Comparison of ENCODE assay signal across 25 mouse cellular contexts in the genomic region with DNA sequence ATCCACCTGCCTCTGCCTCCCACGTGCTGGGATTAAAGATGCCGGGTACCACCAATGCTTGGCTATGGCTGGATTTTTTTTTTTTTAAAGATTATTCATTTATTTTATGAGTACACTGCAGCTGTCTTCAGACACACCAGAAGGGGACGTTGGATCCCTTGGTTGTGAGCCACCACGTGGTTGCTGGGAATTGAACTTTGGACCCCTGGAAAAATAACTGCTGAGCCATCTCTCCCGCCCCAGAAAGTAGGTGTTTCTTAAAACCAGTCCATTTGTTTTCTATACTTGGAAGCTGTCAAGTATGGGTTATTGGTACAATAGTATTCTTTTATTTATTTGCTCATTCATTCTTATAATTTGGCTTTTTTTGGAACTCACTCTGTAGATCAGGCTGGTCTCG. TPM values are rescaled to one million over a fixed set of nuclear protein-coding genes. Genes with fewer than 3 reads are reported as not detected.
DNase-seq lines count a peak whose midpoint lies in the region; ATAC-seq and TF ChIP-seq lines count a peak whose summit lies in the region.
"Had no signal": no experiment of that assay in that cellular context is flagged by ENCODE, and none has a peak within 500 bp of the region (broad histone marks: within the 10 kb centered on the region; RNA-seq: fewer than 3 reads in every experiment).

No protein-coding gene starts in this region.

- peaks cover 3% of the 10 kb centered on the region; the same call in 1 of the 2 replicates for H3K79me2 ChIP-seq in liver, adult 2 months (ENCODE audit: control insufficient read depth, insufficient read depth, low read length)

- no peak overlapping the region for H3K4me3 ChIP-seq in intestine, postnatal 0 days (ENCODE audit: low read depth, low read length)
- no peak overlapping the region for H3K4me3 ChIP-seq in intestine, embryonic 15.5 days (replicated peaks)
- no peak overlapping the region for H3K4me3 ChIP-seq in kidney, adult 2 months (ENCODE audit: insufficient read depth, low read depth, low read length)
- no peak overlapping the region for H3K4me3 ChIP-seq in kidney, embryonic 14.5 days (ENCODE audit: low read length)
- H3K4me3 ChIP-seq in liver, adult 2 months (ENCODE audit: insufficient read depth, low read depth, low read length) = no peak overlapping the region
- no peak overlapping the region for H3K4me3 ChIP-seq in forebrain, embryonic 11.5 days (ENCODE audit: low read depth, low read length)
- H3K4me3 ChIP-seq: embryonic facial prominence, embryonic 10.5 days; embryonic facial prominence, embryonic 13.5 days; forebrain, embryonic 10.5 days; gastrocnemius, adult 2 months; hindbrain, embryonic 12.5 days had no signal

- no peak overlapping the region for H3K9ac ChIP-seq in intestine, postnatal 0 days (ENCODE audit: low read depth, low read length)
- no peak overlapping the region for H3K9ac ChIP-seq in intestine, embryonic 15.5 days
- no peak overlapping the region for H3K9ac ChIP-seq in kidney, embryonic 14.5 days (ENCODE audit: low read depth, low read length)
- no peak overlapping the region for H3K9ac ChIP-seq in liver, adult 2 months (ENCODE audit: low read depth, low read length)
- H3K9ac ChIP-seq in forebrain, embryonic 11.5 days (ENCODE audit: low read length) = no peak overlapping the region
- H3K9ac ChIP-seq: embryonic facial prominence, embryonic 13.5 days; forebrain, postnatal 0 days; hindbrain, embryonic 12.5 days had no signal

- H3K9me3 ChIP-seq in intestine, postnatal 0 days (ENCODE audit: control insufficient read depth) = no peaks in the 10 kb centered on the region
- H3K9me3 ChIP-seq in intestine, embryonic 15.5 days = no peaks in the 10 kb centered on the region
- H3K9me3 ChIP-seq in kidney, embryonic 14.5 days (ENCODE audit: control insufficient read depth, low read length) = no peaks in the 10 kb centered on the region
- no peaks in the 10 kb centered on the region for H3K9me3 ChIP-seq in forebrain, embryonic 11.5 days (ENCODE audit: control insufficient read depth, low read length)
- H3K9me3 ChIP-seq: embryonic facial prominence, embryonic 10.5 days; embryonic facial prominence, embryonic 13.5 days; forebrain, embryonic 10.5 days; hindbrain, embryonic 12.5 days had no signal

- no peak for ATAC-seq in intestine, postnatal 0 days
- no peak for ATAC-seq in intestine, embryonic 15.5 days
- ATAC-seq in kidney, embryonic 14.5 days (ENCODE audit: low FRiP score, low TSS enrichment) = no peak
- ATAC-seq in forebrain, embryonic 11.5 days (replicated peaks; ENCODE audit: low FRiP score) = no peak
- ATAC-seq: activated CD4-positive, CD25-positive, alpha-beta regulatory T cell, adult 4 months; forebrain, embryonic 14.5 days; forebrain, postnatal 0 days had no signal

- H3K27ac ChIP-seq in intestine, postnatal 0 days (ENCODE audit: low read depth, low read length) = no peak overlapping the region
- no peak overlapping the region for H3K27ac ChIP-seq in intestine, embryonic 15.5 days
- H3K27ac ChIP-seq in kidney, adult 2 months (ENCODE audit: insufficient read depth, low read depth, low read length) = peak overlapping the region; percentile 29; the same call in 1 of the 2 replicates
- H3K27ac ChIP-seq in kidney, embryonic 14.5 days (ENCODE audit: low read depth, low read length) = no peak overlapping the region
- H3K27ac ChIP-seq in liver, adult 2 months (replicated peaks; ENCODE audit: insufficient read depth, low read depth, low read length) = no peak overlapping the region
- no peak overlapping the region for H3K27ac ChIP-seq in forebrain, embryonic 11.5 days (ENCODE audit: low read depth, low read length)
- H3K27ac ChIP-seq: embryonic facial prominence, embryonic 10.5 days; embryonic facial prominence, embryonic 13.5 days; forebrain, embryonic 10.5 days; gastrocnemius, adult 2 months; hindbrain, embryonic 12.5 days had no signal

- DNase-seq in kidney, adult 2 months = peak; percentile 83
- peak; percentile 64 for DNase-seq in liver, adult 2 months (ENCODE audit: extremely low read depth, low read depth, low spot score)
- no peak for DNase-seq in liver
- DNase-seq in forebrain, embryonic 11.5 days (ENCODE audit: low spot score) = no peak
- DNase-seq: adrenal gland, adult 8-10 months; adrenal gland, postnatal 25 days; cerebellum, adult 11-12 months; cerebellum, adult 8-10 months; cerebellum, postnatal 10 days; cerebellum, postnatal 36 days; embryo, embryonic 11 days; forebrain, postnatal 0 days; gastrocnemius, postnatal 14 days; heart, adult 11 months had no signal

- no peak for TF ChIP-seq POLR2A in kidney, adult 2 months (IDR thresholded peaks at IDR 0.05; ENCODE audit: low read depth, low read length)
- TF ChIP-seq POLR2A in liver, adult 2 months (IDR thresholded peaks at IDR 0.05; ENCODE audit: extremely low read depth, insufficient read depth, low read length) = no peak

- no peaks in the 10 kb centered on the region for H3K27me3 ChIP-seq in intestine, postnatal 0 days (replicated peaks; ENCODE audit: control insufficient read depth, insufficient read depth, low read length)
- no peaks in the 10 kb centered on the region for H3K27me3 ChIP-seq in intestine, embryonic 15.5 days (replicated peaks)
- no peaks in the 10 kb centered on the region for H3K27me3 ChIP-seq in kidney, adult 2 months (replicated peaks; ENCODE audit: control insufficient read depth, insufficient read depth, low read length)
- H3K27me3 ChIP-seq in kidney, embryonic 14.5 days (ENCODE audit: control insufficient read depth, insufficient read depth, low read length) = no peaks in the 10 kb centered on the region
- no peaks in the 10 kb centered on the region for H3K27me3 ChIP-seq in liver, adult 2 months (ENCODE audit: control insufficient read depth, insufficient read depth, low read length)
- no peaks in the 10 kb centered on the region for H3K27me3 ChIP-seq in forebrain, embryonic 11.5 days (ENCODE audit: control insufficient read depth, insufficient read depth, low read length)
- H3K27me3 ChIP-seq: embryonic facial prominence, embryonic 13.5 days; hindbrain, embryonic 12.5 days had no signal

- H3K36me3 ChIP-seq in intestine, postnatal 0 days (ENCODE audit: control insufficient read depth, insufficient read depth) = peaks cover 41% of the 10 kb centered on the region
- H3K36me3 ChIP-seq in intestine, embryonic 15.5 days = peaks cover 31% of the 10 kb centered on the region
- H3K36me3 ChIP-seq in kidney, adult 2 months (ENCODE audit: control insufficient read depth, insufficient read depth, low read length) = peaks cover 2% of the 10 kb centered on the region; the same call in 1 of the 2 replicates
- peaks cover 69% of the 10 kb centered on the region for H3K36me3 ChIP-seq in kidney, embryonic 14.5 days (ENCODE audit: control insufficient read depth, insufficient read depth, low read length)
- peaks cover 7% of the 10 kb centered on the region; the same call in 1 of the 2 replicates for H3K36me3 ChIP-seq in liver, adult 2 months (ENCODE audit: control insufficient read depth, insufficient read depth, low read length)
- peaks cover 17% of the 10 kb centered on the region; the same call in 1 of the 2 replicates for H3K36me3 ChIP-seq in forebrain, embryonic 11.5 days (ENCODE audit: control insufficient read depth, insufficient read depth, low read length)

- 0 out of 2 replicates have a peak, but pooled peaks cover 3% of the 10 kb centered on the region for H3K4me1 ChIP-seq in intestine, postnatal 0 days (replicated peaks; ENCODE audit: control insufficient read depth, insufficient read depth, low read length)
- H3K4me1 ChIP-seq in intestine, embryonic 15.5 days (replicated peaks) = peaks cover 7% of the 10 kb centered on the region; the same call in 1 of the 2 replicates
- H3K4me1 ChIP-seq in kidney, adult 2 months (ENCODE audit: control insufficient read depth, insufficient read depth, low read length) = peaks cover 21% of the 10 kb centered on the region; the same call in 1 of the 2 replicates
- H3K4me1 ChIP-seq in kidney, embryonic 14.5 days (ENCODE audit: control insufficient read depth, insufficient read depth, low read length) = peaks cover 8% of the 10 kb centered on the region; the same call in 1 of the 2 replicates
- H3K4me1 ChIP-seq in liver, adult 2 months (ENCODE audit: control insufficient read depth, insufficient read depth, low read length) = peaks cover 3% of the 10 kb centered on the region; the same call in 1 of the 2 replicates
- no peaks in the 10 kb centered on the region for H3K4me1 ChIP-seq in forebrain, embryonic 11.5 days (replicated peaks; ENCODE audit: control insufficient read depth, insufficient read depth, low read length)

- TF ChIP-seq CTCF in intestine, postnatal 0 days (IDR thresholded peaks at IDR 0.05; ENCODE audit: low read depth) = peak; percentile 42
- TF ChIP-seq CTCF in kidney, adult 2 months (conservative IDR thresholded peaks at IDR 0.05; ENCODE audit: insufficient read depth, insufficient read length, low read depth, low read length) = peak; percentile 27
- TF ChIP-seq CTCF in liver, adult 2 months (IDR thresholded peaks at IDR 0.05; ENCODE audit: low read depth, low read length) = no peak

- no peak overlapping the region for H3K4me2 ChIP-seq in intestine, postnatal 0 days (replicated peaks; ENCODE audit: low read depth)
- H3K4me2 ChIP-seq in intestine, embryonic 15.5 days (replicated peaks) = no peak overlapping the region
- H3K4me2 ChIP-seq in kidney, embryonic 14.5 days (replicated peaks; ENCODE audit: low read depth, low read length) = no peak overlapping the region
- H3K4me2 ChIP-seq in forebrain, embryonic 11.5 days (ENCODE audit: low read depth, low read length, severe bottlenecking) = no peak overlapping the region
- H3K4me2 ChIP-seq: embryonic facial prominence, embryonic 13.5 days; heart, embryonic 11.5 days; hindbrain, embryonic 12.5 days had no signal

- WGBS in intestine, postnatal 0 days = 66% methylated on average over 6 of the region's 6 CpGs
- 80% methylated on average over 6 of the region's 6 CpGs for WGBS in intestine, embryonic 15.5 days
- 63% methylated on average over 6 of the region's 6 CpGs for WGBS in kidney, adult 2 months
- 93% methylated on average over 6 of the region's 6 CpGs for WGBS in kidney, embryonic 14.5 days
- 57% methylated on average over 6 of the region's 6 CpGs for WGBS in liver, adult 2 months
- WGBS in forebrain, embryonic 11.5 days = 95% methylated on average over 6 of the region's 6 CpGs

RNA-seq across cellular contexts. Expression of gene Sephs1, which starts 5.5 kb away (rescaled TPM):
- 23.9 and 24.1 TPM in 2 replicates for polyA plus RNA-seq in intestine, postnatal 0 days (2015; fragmentation: Nextera tagmentation; extraction: Ambion mirVana)
- 58.8 and 62.4 TPM in 2 replicates for polyA plus RNA-seq in intestine, embryonic 15.5 days (2015; fragmentation: Nextera tagmentation; extraction: Ambion mirVana)
- polyA plus RNA-seq in kidney, adult 2 months (2012; rRNA removed) = 21.7 and 23.9 TPM in 2 replicates
- 47.3 and 122 TPM in 2 replicates for polyA plus RNA-seq in kidney, embryonic 14.5 days (2014; fragmentation: Nextera tagmentation; extraction: Ambion mirVana)
- 16.2 and 17.2 TPM in 2 replicates for total RNA-seq in liver, adult 2 months (2014; rRNA removed)
- polyA plus RNA-seq in liver, adult 2 months (2012; rRNA removed) = 12.6 and 13.8 TPM in 2 replicates
- polyA plus RNA-seq in forebrain, embryonic 11.5 days (2014; fragmentation: Nextera tagmentation; extraction: Ambion mirVana) = 146 and 147 TPM in 2 replicates

RNA-seq across cellular contexts. Expression of gene Phyh, which starts 31.9 kb away (rescaled TPM):
- polyA plus RNA-seq in intestine, postnatal 0 days (2015; fragmentation: Nextera tagmentation; extraction: Ambion mirVana) = 210 and 230 TPM in 2 replicates
- 80.1 and 83.7 TPM in 2 replicates for polyA plus RNA-seq in intestine, embryonic 15.5 days (2015; fragmentation: Nextera tagmentation; extraction: Ambion mirVana)
- 322 and 403 TPM in 2 replicates for polyA plus RNA-seq in kidney, adult 2 months (2012; rRNA removed)
- polyA plus RNA-seq in kidney, embryonic 14.5 days (2014; fragmentation: Nextera tagmentation; extraction: Ambion mirVana) = 36.8 and 43.4 TPM in 2 replicates
- total RNA-seq in liver, adult 2 months (2014; rRNA removed) = 1,236 and 1,280 TPM in 2 replicates
- polyA plus RNA-seq in liver, adult 2 months (2012; rRNA removed) = 856 and 1,051 TPM in 2 replicates
- 44.7 and 48.9 TPM in 2 replicates for polyA plus RNA-seq in forebrain, embryonic 11.5 days (2014; fragmentation: Nextera tagmentation; extraction: Ambion mirVana)

Comparison
In these comparisons a context has a peak if more than half of its experiments do, and no peak if none do; other contexts are left out.
1. DNase-seq: peak in kidney, adult 2 months (single experiment) and liver, adult 2 months (single experiment); none in liver (single experiment) and forebrain, embryonic 11.5 days (single experiment).